Mouse (Mus musculus) gastrocnemius, postnatal 25 days (tissue): Measurements from ENCODE around the gene Lrrc18. TPM values are rescaled to one million over a fixed set of nuclear protein-coding genes. Genes with fewer than 3 reads are reported as not detected.

ENCODE experiments used
- DNase-seq: peaks from one replicate; pipeline ENCODE4 v3.0.0; 2022
- total RNA-seq, 2 experiments: library from RNA; stranded (reverse); gene quantifications; 1 replicate in 1 of 2; 2 replicates in 1 of 2; pipeline ENCODE4 v1.2.3; 2021

The Lrrc18 gene
- total RNA-seq, 2 experiments from 2014 or later, result 0.13 to 0.21 TPM

DNA sequence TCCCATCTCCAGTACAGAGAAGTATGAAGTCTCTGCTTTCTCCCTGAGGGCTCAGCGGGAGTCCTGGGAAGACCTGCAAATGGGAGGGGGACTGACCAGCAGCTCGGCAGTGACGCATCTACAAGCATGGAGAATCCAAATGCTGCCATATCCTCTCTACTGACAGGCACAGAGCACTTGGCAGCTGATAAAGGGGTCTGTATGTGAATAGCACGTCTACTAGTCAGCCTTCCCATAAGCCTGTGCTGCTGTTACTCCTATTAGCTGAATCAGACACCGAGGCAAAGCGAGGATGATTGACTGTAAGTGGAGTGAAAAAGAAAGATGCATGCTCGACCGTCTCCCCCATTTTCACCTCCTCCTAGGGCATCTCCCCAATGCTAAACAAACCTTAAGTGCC lies 62.3 kb downstream of the Lrrc18 start:
- no peak for DNase-seq

- no peak for DNase-seq
Observed at GRCm38 (mm10) chr14:33058881-33059660, 67.9 kb downstream of the Lrrc18 start.

GRCm38 (mm10) chr14:33062996-33063395 lies 71.8 kb downstream of the Lrrc18 start:
- DNase-seq, result no peak

Other genes starting within 250 kb of the Lrrc18 start
- not detected for gene Tmem273, start 205.4 kb upstream of the Lrrc18 start, total RNA-seq
- gene Fam170b, start 157.4 kb upstream of the Lrrc18 start, total RNA-seq, result not detected
- gene Vstm4, start 134.6 kb upstream of the Lrrc18 start, total RNA-seq, result 1 to 10 TPM; 2.5 to 3.0 TPM
- gene Wdfy4, start 194.1 kb downstream of the Lrrc18 start, total RNA-seq, result 1 to 10 TPM in 1 of 2 experiments, under 1 TPM in 1; 0.83 to 1.2 TPM
- 1 to 10 TPM; 1.0 to 1.1 TPM for gene Arhgap22, start 222.6 kb downstream of the Lrrc18 start, total RNA-seq